Comparison of ENCODE assay signal across 10 mouse cellular contexts in genomic region chr2:156482299-156482698, GRCm38 (mm10).
DNase-seq lines count a peak whose midpoint lies in the region; ATAC-seq and TF ChIP-seq lines count a peak whose summit lies in the region.
"Had no signal": no experiment of that assay in that cellular context is flagged by ENCODE, and none has a peak within 500 bp of the region (broad histone marks: within the 10 kb centered on the region; RNA-seq: fewer than 3 reads in every experiment).

No protein-coding gene starts in this region.

- no peak for DNase-seq in forebrain, postnatal 0 days
- peak; percentile 30 for DNase-seq in ovary, postnatal 10 days (ENCODE audit: low spot score)
- no peak for DNase-seq in ovary, adult 18-20 months (ENCODE audit: low spot score)
- DNase-seq in cerebellum, postnatal 25 days: peak; percentile 81 to 88
- peak; percentile 60 for DNase-seq in kidney, postnatal 14 days
- DNase-seq in mesoderm, embryonic 11.5 days (ENCODE audit: low read depth, low spot score): peak; percentile 41
- DNase-seq in thymus, adult 2 months: peak; percentile 78

- TF ChIP-seq CTCF in forebrain, postnatal 0 days (IDR thresholded peaks at IDR 0.05; ENCODE audit: low read depth): peak; percentile 68
- TF ChIP-seq CTCF in thymus, adult 2 months (IDR thresholded peaks at IDR 0.05; ENCODE audit: borderline replicate concordance, control insufficient read depth, extremely low read depth, insufficient read depth, low read length, poor library complexity): peak; percentile 80; the same call in 1 of the 2 replicates

- 29% methylated on average over 13 of the region's 13 CpGs for WGBS in forebrain, postnatal 0 days
- WGBS in forebrain, embryonic 15.5 days: 33% methylated on average over 13 of the region's 13 CpGs
- whole genome bisulfite sequencing in thymus, adult 2 months: 24% methylated on average over 13 of the region's 13 CpGs

- no peak for ATAC-seq in forebrain, postnatal 0 days
- no peak for ATAC-seq in forebrain, embryonic 15.5 days (replicated peaks)

- H3K27me3 ChIP-seq in forebrain, postnatal 0 days (ENCODE audit: insufficient read depth, low read length): no peaks in the 10 kb centered on the region
- H3K27me3 ChIP-seq in forebrain, embryonic 15.5 days: no peaks in the 10 kb centered on the region
- H3K27me3 ChIP-seq in thymus, adult 2 months (ENCODE audit: control insufficient read depth, insufficient read depth, low read length): no peaks in the 10 kb centered on the region
- H3K27me3 ChIP-seq: neural tube, embryonic 12.5 days had no signal

- no peak for TF ChIP-seq POLR2A in thymus, adult 2 months (IDR thresholded peaks at IDR 0.05; ENCODE audit: control insufficient read depth, extremely low read depth, insufficient read depth, low read length, poor library complexity)

- no peak overlapping the region for H3K9ac ChIP-seq in forebrain, postnatal 0 days
- H3K9ac ChIP-seq in forebrain, embryonic 15.5 days (replicated peaks): no peak overlapping the region
- H3K9ac ChIP-seq: heart, embryonic 13.5 days; neural tube, embryonic 12.5 days had no signal

- H3K4me1 ChIP-seq in forebrain, postnatal 0 days (ENCODE audit: insufficient read depth): no peaks in the 10 kb centered on the region
- H3K4me1 ChIP-seq in forebrain, embryonic 15.5 days: peaks cover 2% of the 10 kb centered on the region
- no peaks in the 10 kb centered on the region for H3K4me1 ChIP-seq in thymus, adult 2 months (replicated peaks; ENCODE audit: control insufficient read depth, insufficient read depth, low read length)
- H3K4me1 ChIP-seq: neural tube, embryonic 12.5 days had no signal

- H3K4me2 ChIP-seq in forebrain, postnatal 0 days (ENCODE audit: low read depth): no peak overlapping the region
- no peak overlapping the region for H3K4me2 ChIP-seq in forebrain, embryonic 15.5 days (replicated peaks)
- H3K4me2 ChIP-seq: heart, embryonic 13.5 days; neural tube, embryonic 12.5 days had no signal

- H3K36me3 ChIP-seq in forebrain, postnatal 0 days (ENCODE audit: insufficient read depth): no peaks in the 10 kb centered on the region
- no peaks in the 10 kb centered on the region for H3K36me3 ChIP-seq in forebrain, embryonic 15.5 days
- no peaks in the 10 kb centered on the region for H3K36me3 ChIP-seq in thymus, adult 2 months (ENCODE audit: control insufficient read depth, insufficient read depth, low read length)
- H3K36me3 ChIP-seq: heart, embryonic 13.5 days; neural tube, embryonic 12.5 days had no signal

- no peak overlapping the region for H3K4me3 ChIP-seq in forebrain, postnatal 0 days (ENCODE audit: low read depth, low read length)
- H3K4me3 ChIP-seq in forebrain, embryonic 15.5 days: no peak overlapping the region
- H3K4me3 ChIP-seq in thymus, adult 2 months (ENCODE audit: control insufficient read depth, insufficient read depth, low read length): peak overlapping the region; percentile 29
- H3K4me3 ChIP-seq: heart, embryonic 13.5 days; neural tube, embryonic 12.5 days had no signal

- H3K9me3 ChIP-seq in forebrain, postnatal 0 days (ENCODE audit: low read length): no peaks in the 10 kb centered on the region
- no peaks in the 10 kb centered on the region for H3K9me3 ChIP-seq in forebrain, embryonic 15.5 days

- no peak overlapping the region for H3K27ac ChIP-seq in forebrain, postnatal 0 days (ENCODE audit: low read depth, low read length)
- no peak overlapping the region for H3K27ac ChIP-seq in forebrain, embryonic 15.5 days (replicated peaks)
- no peak overlapping the region for H3K27ac ChIP-seq in thymus, adult 2 months (ENCODE audit: control insufficient read depth, insufficient read depth, low read length)
- H3K27ac ChIP-seq: heart, embryonic 13.5 days; neural tube, embryonic 12.5 days had no signal

Comparison
In these comparisons a context has a peak if more than half of its experiments do, and no peak if none do; other contexts are left out.
1. DNase-seq: peak in ovary, postnatal 10 days (single experiment), cerebellum, postnatal 25 days (2 of 2), kidney, postnatal 14 days (single experiment), mesoderm, embryonic 11.5 days (single experiment) and thymus, adult 2 months (single experiment); none in forebrain, postnatal 0 days (single experiment) and ovary, adult 18-20 months (single experiment).